Mouse (Mus musculus): ENCODE measurements at regions not wholly inside any gene's neighbourhood (a gene's known extent, or its start where the extent isn't known, plus 50 kb on each side); places are given as distances from the start of the nearest gene placed in this dataset.

DNA sequence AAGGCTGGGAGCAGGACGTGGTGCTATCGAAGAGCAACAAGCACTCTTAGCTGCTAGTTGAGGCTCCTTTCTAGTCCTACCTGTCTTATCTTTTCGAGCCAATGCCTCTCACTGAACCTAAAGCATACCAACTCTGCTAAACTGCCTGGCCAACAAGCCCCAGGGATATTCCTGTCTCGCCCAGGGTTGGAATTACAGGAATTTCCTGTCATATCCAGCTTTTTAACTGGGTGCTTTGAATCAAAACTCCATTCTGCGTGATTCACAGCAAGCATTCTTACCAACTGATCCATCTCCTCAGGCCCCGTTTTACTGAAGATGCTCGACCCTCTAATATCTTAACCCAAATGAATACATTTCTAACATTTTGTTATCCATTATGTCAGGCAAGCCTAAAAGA, 412.3 kb downstream of the Efna5 start:
- DNase-seq (ENCODE audit: low read depth) = no peak
- no peak for TF ChIP-seq CTCF (IDR thresholded peaks at IDR 0.05; ENCODE audit: borderline replicate concordance, extremely low read depth, insufficient read depth, insufficient read length)
- TF ChIP-seq POLR2A (IDR thresholded peaks at IDR 0.05; ENCODE audit: borderline replicate concordance, extremely low read depth, insufficient read depth, insufficient read length, poor library complexity, severe bottlenecking) = no peak

GRCm38 (mm10) chr17:62467072-62467471, 414.0 kb downstream of the Efna5 start:
- DNase-seq (ENCODE audit: low read depth) = no peak
- TF ChIP-seq CTCF (IDR thresholded peaks at IDR 0.05; ENCODE audit: borderline replicate concordance, extremely low read depth, insufficient read depth, insufficient read length) = no peak
- TF ChIP-seq POLR2A (IDR thresholded peaks at IDR 0.05; ENCODE audit: borderline replicate concordance, extremely low read depth, insufficient read depth, insufficient read length, poor library complexity, severe bottlenecking) = no peak

- TF ChIP-seq CTCF (IDR thresholded peaks at IDR 0.05; ENCODE audit: borderline replicate concordance, extremely low read depth, insufficient read depth, insufficient read length) = no peak
- no peak for TF ChIP-seq POLR2A (IDR thresholded peaks at IDR 0.05; ENCODE audit: borderline replicate concordance, extremely low read depth, insufficient read depth, insufficient read length, poor library complexity, severe bottlenecking)
- DNase-seq (ENCODE audit: low read depth) = no peak
These were observed 416.1 kb downstream of the Efna5 start for GRCm38 (mm10) chr17:62464994-62465393.

- no peak for DNase-seq (ENCODE audit: low read depth)
- TF ChIP-seq POLR2A (IDR thresholded peaks at IDR 0.05; ENCODE audit: borderline replicate concordance, extremely low read depth, insufficient read depth, insufficient read length, poor library complexity, severe bottlenecking) (no peak), CTCF (IDR thresholded peaks at IDR 0.05; ENCODE audit: borderline replicate concordance, extremely low read depth, insufficient read depth, insufficient read length) (no peak)
These were observed 416.9 kb downstream of the Efna5 start for GRCm38 (mm10) chr17:62464228-62464627.

- no peak for TF ChIP-seq POLR2A (IDR thresholded peaks at IDR 0.05; ENCODE audit: borderline replicate concordance, extremely low read depth, insufficient read depth, insufficient read length, poor library complexity, severe bottlenecking)
- no peak for TF ChIP-seq CTCF (IDR thresholded peaks at IDR 0.05; ENCODE audit: borderline replicate concordance, extremely low read depth, insufficient read depth, insufficient read length)
- DNase-seq (ENCODE audit: low read depth) = no peak
These were observed 419.5 kb downstream of the Efna5 start for GRCm38 (mm10) chr17:62461304-62462245.

DNA sequence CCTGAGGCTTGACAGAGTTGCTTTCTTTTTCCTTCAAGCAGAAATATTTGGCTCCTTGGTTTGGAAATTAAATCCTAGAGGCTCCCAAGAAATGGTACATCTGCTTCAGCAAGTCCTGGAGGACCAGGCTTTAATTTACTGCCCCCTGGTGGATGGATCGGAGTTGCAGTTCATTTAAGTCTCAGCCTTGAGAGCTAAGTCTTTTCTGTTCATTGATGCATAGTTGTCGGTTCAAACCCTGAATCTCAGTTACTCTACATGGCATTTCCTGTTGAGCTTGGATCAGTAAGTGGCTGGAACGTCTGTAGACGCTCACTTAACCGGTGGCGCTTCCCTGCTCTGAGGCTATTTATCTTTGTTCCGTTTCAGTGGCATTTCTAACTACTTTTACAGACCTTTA, 422.2 kb downstream of the Efna5 start:
- peak; percentile 80 for DNase-seq (ENCODE audit: low read depth)
- TF ChIP-seq POLR2A (IDR thresholded peaks at IDR 0.05; ENCODE audit: borderline replicate concordance, extremely low read depth, insufficient read depth, insufficient read length, poor library complexity, severe bottlenecking) (no peak), CTCF (IDR thresholded peaks at IDR 0.05; ENCODE audit: borderline replicate concordance, extremely low read depth, insufficient read depth, insufficient read length) (peak; percentile 58; the same call in 1 of the 2 replicates)

GRCm38 (mm10) chr17:62438045-62438444, 443.1 kb downstream of the Efna5 start:
- no peak for TF ChIP-seq POLR2A (IDR thresholded peaks at IDR 0.05; ENCODE audit: borderline replicate concordance, extremely low read depth, insufficient read depth, insufficient read length, poor library complexity, severe bottlenecking)
- no peak for TF ChIP-seq CTCF (IDR thresholded peaks at IDR 0.05; ENCODE audit: borderline replicate concordance, extremely low read depth, insufficient read depth, insufficient read length)
- no peak for DNase-seq (ENCODE audit: low read depth)

- DNase-seq (ENCODE audit: low read depth) = no peak
- TF ChIP-seq CTCF (IDR thresholded peaks at IDR 0.05; ENCODE audit: borderline replicate concordance, extremely low read depth, insufficient read depth, insufficient read length) = no peak
- no peak for TF ChIP-seq POLR2A (IDR thresholded peaks at IDR 0.05; ENCODE audit: borderline replicate concordance, extremely low read depth, insufficient read depth, insufficient read length, poor library complexity, severe bottlenecking)
These were observed 445.1 kb downstream of the Efna5 start for GRCm38 (mm10) chr17:62436044-62436443.

- TF ChIP-seq CTCF (IDR thresholded peaks at IDR 0.05; ENCODE audit: borderline replicate concordance, extremely low read depth, insufficient read depth, insufficient read length) (no peak), POLR2A (IDR thresholded peaks at IDR 0.05; ENCODE audit: borderline replicate concordance, extremely low read depth, insufficient read depth, insufficient read length, poor library complexity, severe bottlenecking) (no peak)
- DNase-seq (ENCODE audit: low read depth) = no peak
These were observed 457.4 kb downstream of the Efna5 start for GRCm38 (mm10) chr17:62423476-62424385.

- TF ChIP-seq POLR2A (IDR thresholded peaks at IDR 0.05; ENCODE audit: borderline replicate concordance, extremely low read depth, insufficient read depth, insufficient read length, poor library complexity, severe bottlenecking) (no peak), CTCF (IDR thresholded peaks at IDR 0.05; ENCODE audit: borderline replicate concordance, extremely low read depth, insufficient read depth, insufficient read length) (no peak)
- DNase-seq (ENCODE audit: low read depth) = peak; percentile 46
These were observed 463.5 kb downstream of the Efna5 start for GRCm38 (mm10) chr17:62417584-62417983.

GRCm38 (mm10) chr17:62415152-62415551, 466.0 kb downstream of the Efna5 start:
- peak; percentile 74 for DNase-seq (ENCODE audit: low read depth)
- TF ChIP-seq POLR2A (IDR thresholded peaks at IDR 0.05; ENCODE audit: borderline replicate concordance, extremely low read depth, insufficient read depth, insufficient read length, poor library complexity, severe bottlenecking) (no peak), CTCF (IDR thresholded peaks at IDR 0.05; ENCODE audit: borderline replicate concordance, extremely low read depth, insufficient read depth, insufficient read length) (no peak)
